Mouse (Mus musculus) hindbrain, embryonic 11.5 days (tissue): ENCODE data around the gene Grin2a. TPM values are rescaled to one million over a fixed set of nuclear protein-coding genes. Genes with fewer than 3 reads are reported as not detected.

Experiments used
- ATAC-seq: fragments of 200-750 bp; cut with Nextera tagmentation; 2 replicates; pipeline ENCODE4 v1.8.0; 2017; ENCODE audit warnings: mild to moderate bottlenecking, moderate TSS enrichment, moderate library complexity; ENCODE audit not compliant: low FRiP score
- DNase-seq: peaks from one replicate; pipeline ENCODE4 v3.0.0-alpha.2; 2015; ENCODE audit warnings: low spot score
- H3K27ac ChIP-seq: fragments of 300-500 bp; sonication (generic); 2 replicates; pipeline ENCODE4 v1.5.1; 2014; ENCODE audit warnings: mild to moderate bottlenecking, low read depth, low read length
- H3K27me3 ChIP-seq: fragments of 300-500 bp; sonication (generic); 2 replicates; pipeline ENCODE4 v1.6.1; 2014; ENCODE audit warnings: mild to moderate bottlenecking, low read length, moderate library complexity, mixed read lengths; ENCODE audit not compliant: control insufficient read depth, insufficient read depth
- H3K36me3 ChIP-seq: fragments of 300-500 bp; sonication (generic); 2 replicates; pipeline ENCODE4 v1.6.1; 2014; ENCODE audit warnings: mild to moderate bottlenecking, low read length, moderate library complexity, mixed read lengths; ENCODE audit not compliant: control insufficient read depth, insufficient read depth
- H3K4me1 ChIP-seq: fragments of 300-500 bp; sonication (generic); replicated peaks from 2 replicates; pipeline ENCODE4 v1.6.1; 2014; ENCODE audit warnings: low read length, mixed read lengths; ENCODE audit not compliant: control insufficient read depth, insufficient read depth
- H3K4me2 ChIP-seq: fragments of 300-500 bp; sonication (generic); replicated peaks from 2 replicates; pipeline ENCODE4 v1.6.1; 2014; ENCODE audit warnings: mild to moderate bottlenecking, low read depth, low read length
- H3K4me3 ChIP-seq: fragments of 300-500 bp; sonication (generic); 2 replicates; pipeline ENCODE4 v1.5.1; 2014; ENCODE audit warnings: low read depth, low read length
- H3K9ac ChIP-seq: fragments of 300-500 bp; sonication (generic); 2 replicates; pipeline ENCODE4 v1.6.1; 2014; ENCODE audit warnings: low read depth, low read length
- H3K9me3 ChIP-seq: fragments of 300-500 bp; sonication (generic); 2 replicates; pipeline ENCODE4 v1.6.1; 2016; ENCODE audit warnings: low read length; ENCODE audit not compliant: control insufficient read depth
- WGBS: fragments of 180-500 bp; shearing (Covaris S2); extraction: QIAGEN DNeasy Blood & Tissue Kit; methylation state at CpG from one replicate; pipeline ENCODE4 v1.1.7; 2014; 5-methylcytosine and 5-hydroxymethylcytosine counted together
- polyA plus RNA-seq: library from polyadenylated mRNA; unstranded; fragments of >200 nt; fragmentation: Nextera tagmentation; extraction: Ambion mirVana; gene quantifications from 2 replicates; pipeline ENCODE4 v1.2.1, GENCODE M21; 2014

Gene Grin2a
- polyA plus RNA-seq, 1 experiment from 2014 or later: 1.5 TPM

- DNase-seq (no peak), ATAC-seq (no peak)
- H3K27ac ChIP-seq: no peak overlapping the region
- H3K4me1 ChIP-seq: no peaks in the 10 kb centered on the region
- no peak overlapping the region for H3K4me3 ChIP-seq
- no peak overlapping the region for H3K9ac ChIP-seq
- WGBS: 90% methylated on average over 4 of the region's 4 CpGs
- no peaks in the 10 kb centered on the region for H3K9me3 ChIP-seq
- H3K27me3 ChIP-seq: no peaks in the 10 kb centered on the region
- no peak overlapping the region for H3K4me2 ChIP-seq
- no peaks in the 10 kb centered on the region for H3K36me3 ChIP-seq
Measured at GRCm38 (mm10) chr16:9824436-9825109, 170.8 kb downstream of the Grin2a start.

GRCm38 (mm10) chr16:9823686-9824085 lies 171.7 kb downstream of the Grin2a start:
- no peak overlapping the region for H3K4me3 ChIP-seq
- H3K9ac ChIP-seq: no peak overlapping the region
- H3K27me3 ChIP-seq: no peaks in the 10 kb centered on the region
- H3K27ac ChIP-seq: no peak overlapping the region
- H3K9me3 ChIP-seq: no peaks in the 10 kb centered on the region
- ATAC-seq: no peak
- no peak overlapping the region for H3K4me2 ChIP-seq
- no peaks in the 10 kb centered on the region for H3K4me1 ChIP-seq
- DNase-seq: no peak
- no peaks in the 10 kb centered on the region for H3K36me3 ChIP-seq

DNA sequence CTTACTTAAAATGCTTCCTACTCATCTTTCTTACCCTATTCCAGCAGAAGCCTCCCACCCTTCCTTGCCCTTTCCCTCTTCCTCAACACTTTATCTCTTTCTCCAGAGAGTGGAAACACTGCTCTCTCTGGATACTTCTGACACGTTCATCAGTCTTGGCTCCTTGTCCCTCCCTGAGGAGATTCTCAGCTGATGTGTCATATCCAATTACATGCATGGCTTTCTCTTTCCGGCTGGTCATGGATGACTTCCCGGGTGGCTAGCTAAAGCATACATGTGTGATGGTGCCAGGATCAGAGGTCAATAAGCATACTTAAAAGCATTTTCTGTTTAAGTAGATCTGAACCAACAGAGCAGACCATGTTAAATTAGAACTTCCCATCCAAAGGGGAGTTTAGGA lies 175.9 kb downstream of the Grin2a start:
- H3K4me2 ChIP-seq: no peak overlapping the region
- H3K27me3 ChIP-seq: no peaks in the 10 kb centered on the region
- ATAC-seq (no peak), DNase-seq (peak; percentile 9)
- no peaks in the 10 kb centered on the region for H3K36me3 ChIP-seq
- no peak overlapping the region for H3K27ac ChIP-seq
- 51% methylated on average over 3 of the region's 3 CpGs for WGBS
- no peak overlapping the region for H3K4me3 ChIP-seq
- H3K9ac ChIP-seq: no peak overlapping the region
- no peaks in the 10 kb centered on the region for H3K4me1 ChIP-seq
- no peaks in the 10 kb centered on the region for H3K9me3 ChIP-seq

- no peaks in the 10 kb centered on the region for H3K36me3 ChIP-seq
- no peaks in the 10 kb centered on the region for H3K9me3 ChIP-seq
- H3K9ac ChIP-seq: no peak overlapping the region
- H3K27me3 ChIP-seq: no peaks in the 10 kb centered on the region
- H3K4me2 ChIP-seq: no peak overlapping the region
- H3K27ac ChIP-seq: no peak overlapping the region
- whole genome bisulfite sequencing: 86% methylated on average over 8 of the region's 8 CpGs
- H3K4me1 ChIP-seq: no peaks in the 10 kb centered on the region
- DNase-seq: no peak
- no peak for ATAC-seq
- H3K4me3 ChIP-seq: no peak overlapping the region
Measured at GRCm38 (mm10) chr16:9801338-9801737, 194.0 kb downstream of the Grin2a start.

GRCm38 (mm10) chr16:9800221-9800620 lies 195.1 kb downstream of the Grin2a start:
- H3K4me1 ChIP-seq: no peaks in the 10 kb centered on the region
- 86% methylated on average over 1 of the region's 1 CpGs for WGBS
- H3K4me2 ChIP-seq: no peak overlapping the region
- no peak overlapping the region for H3K9ac ChIP-seq
- ATAC-seq: no peak
- H3K27ac ChIP-seq: no peak overlapping the region
- H3K27me3 ChIP-seq: no peaks in the 10 kb centered on the region
- H3K36me3 ChIP-seq: no peaks in the 10 kb centered on the region
- DNase-seq: no peak
- H3K9me3 ChIP-seq: no peaks in the 10 kb centered on the region
- H3K4me3 ChIP-seq: no peak overlapping the region

GRCm38 (mm10) chr16:9792976-9793375 lies 202.4 kb downstream of the Grin2a start:
- no peak overlapping the region for H3K9ac ChIP-seq
- 90% methylated on average over 2 of the region's 2 CpGs for WGBS
- no peaks in the 10 kb centered on the region for H3K36me3 ChIP-seq
- no peaks in the 10 kb centered on the region for H3K9me3 ChIP-seq
- ATAC-seq: no peak
- H3K4me1 ChIP-seq: no peaks in the 10 kb centered on the region
- no peak overlapping the region for H3K4me3 ChIP-seq
- H3K27me3 ChIP-seq: no peaks in the 10 kb centered on the region
- no peak for DNase-seq
- no peak overlapping the region for H3K27ac ChIP-seq
- no peak overlapping the region for H3K4me2 ChIP-seq

DNA sequence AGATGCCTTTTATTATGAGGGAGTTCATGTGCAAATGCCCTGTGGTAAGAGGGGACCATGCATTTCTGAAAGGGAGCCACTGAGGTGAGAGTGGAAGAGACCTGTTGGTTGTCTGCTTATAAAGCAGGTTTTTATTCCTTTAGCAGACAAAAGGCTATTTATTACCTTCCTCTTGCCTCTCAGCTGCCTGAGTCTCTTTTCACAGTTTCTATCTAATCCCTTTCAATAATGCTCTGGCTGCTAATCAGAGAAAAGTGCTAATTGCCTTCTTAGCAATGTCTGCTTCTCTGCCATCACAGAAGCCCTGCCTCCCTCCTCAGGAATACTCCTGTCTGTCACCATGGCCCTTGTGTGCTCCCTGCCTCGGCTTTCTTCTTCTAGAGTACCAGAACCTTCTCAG lies 209.1 kb downstream of the Grin2a start:
- WGBS: 33% methylated on average over 1 of the region's 1 CpGs
- Histone ChIP-seq H3K4me3 (no peak overlapping the region), H3K36me3 (no peaks in the 10 kb centered on the region), H3K9ac (no peak overlapping the region), H3K9me3 (no peaks in the 10 kb centered on the region), H3K4me1 (no peaks in the 10 kb centered on the region), H3K4me2 (no peak overlapping the region), H3K27ac (no peak overlapping the region), H3K27me3 (no peaks in the 10 kb centered on the region)
- no peak for DNase-seq
- no peak for ATAC-seq

DNA sequence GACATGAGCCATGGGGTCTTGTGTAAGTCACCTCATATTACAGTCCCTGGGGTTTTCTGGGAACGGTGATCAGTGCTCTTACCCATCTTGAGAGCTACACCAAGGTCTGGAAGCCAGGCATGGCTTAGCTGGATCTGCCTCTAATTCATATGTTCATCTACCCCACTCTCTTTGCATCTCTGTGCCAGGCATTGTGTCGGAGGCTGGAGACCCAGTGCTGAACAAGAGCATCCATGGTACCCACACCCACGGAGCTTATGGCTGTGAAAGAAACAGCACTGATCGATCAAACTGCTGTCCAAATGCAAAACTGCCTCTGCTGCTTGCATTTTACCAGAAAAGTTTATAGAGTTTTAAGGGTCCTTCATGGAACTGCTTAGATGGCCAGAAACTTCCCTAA lies 209.5 kb downstream of the Grin2a start:
- WGBS: 85% methylated on average over 4 of the region's 4 CpGs
- DNase-seq (no peak), ATAC-seq (no peak)
- no peak overlapping the region for H3K9ac ChIP-seq
- H3K27ac ChIP-seq: no peak overlapping the region
- H3K36me3 ChIP-seq: no peaks in the 10 kb centered on the region
- no peaks in the 10 kb centered on the region for H3K4me1 ChIP-seq
- no peak overlapping the region for H3K4me3 ChIP-seq
- no peaks in the 10 kb centered on the region for H3K9me3 ChIP-seq
- no peak overlapping the region for H3K4me2 ChIP-seq
- H3K27me3 ChIP-seq: no peaks in the 10 kb centered on the region

GRCm38 (mm10) chr16:9768981-9769380 lies 226.4 kb downstream of the Grin2a start:
- Histone ChIP-seq H3K4me2 (no peak overlapping the region), H3K27ac (no peak overlapping the region), H3K4me3 (no peak overlapping the region), H3K9ac (no peak overlapping the region), H3K36me3 (no peaks in the 10 kb centered on the region), H3K27me3 (no peaks in the 10 kb centered on the region), H3K4me1 (no peaks in the 10 kb centered on the region), H3K9me3 (no peaks in the 10 kb centered on the region)
- 91% methylated on average over 1 of the region's 1 CpGs for WGBS
- DNase-seq (no peak), ATAC-seq (no peak)
